Mouse (Mus musculus) liver, embryonic 14.5 days (tissue): Measurements from ENCODE around the gene Mpped2. TPM values are rescaled to one million over a fixed set of nuclear protein-coding genes. Genes with fewer than 3 reads are reported as not detected.

Experiments used
- ATAC-seq: fragments of 200-750 bp; cut with Nextera tagmentation; 2 replicates; pipeline ENCODE4 v1.8.0; 2017; ENCODE audit warnings: moderate number of reproducible peaks, mild to moderate bottlenecking, moderate library complexity; ENCODE audit not compliant: insufficient read depth
- DNase-seq, 3 experiments: peaks; one replicate each; pipeline ENCODE4 v3.0.0-alpha.2; 2012 to 2013; ENCODE audit warnings: low read depth in 3 of 3, low spot score in 3 of 3
- H3K27ac ChIP-seq: fragments of 300-500 bp; sonication (generic); 2 replicates; pipeline ENCODE4 v1.5.1; 2014; ENCODE audit warnings: moderate library complexity, mild to moderate bottlenecking, control low read depth, inconsistent platforms
- H3K27me3 ChIP-seq: fragments of 300-500 bp; sonication (generic); 2 replicates; pipeline ENCODE4 v1.6.1; 2014; ENCODE audit warnings: mild to moderate bottlenecking, low read length, moderate library complexity; ENCODE audit not compliant: control insufficient read depth, insufficient read depth
- H3K36me3 ChIP-seq: fragments of 300-500 bp; sonication (generic); replicated peaks from 2 replicates; pipeline ENCODE4 v1.6.1; 2014; ENCODE audit warnings: low read depth; ENCODE audit not compliant: control insufficient read depth, insufficient read depth
- H3K4me1 ChIP-seq, 2 experiments: fragments of 200-500 bp in 1 of 2; fragments of 300-500 bp in 1 of 2; sonication (generic) in 1 of 2; replicated peaks; 2 replicates each; pipeline ENCODE4 v1.6.1; 2012 to 2014; ENCODE audit warnings: antibody characterized with exemption in 1 of 2, inconsistent platforms in 1 of 2, low read length in 1 of 2; ENCODE audit not compliant: control insufficient read depth in 2 of 2, insufficient read depth in 2 of 2
- H3K4me2 ChIP-seq: fragments of 300-500 bp; sonication (generic); 2 replicates; pipeline ENCODE4 v1.6.1; 2014; ENCODE audit warnings: low read depth, mild to moderate bottlenecking, control low read depth, moderate library complexity
- H3K4me3 ChIP-seq, 2 experiments: fragments of 200-500 bp in 1 of 2; fragments of 300-500 bp in 1 of 2; sonication (generic) in 1 of 2; 2 replicates each; pipeline ENCODE4 v1.5.1; 2012 to 2014; ENCODE audit warnings: low read depth in 2 of 2, low read length in 2 of 2, mild to moderate bottlenecking in 2 of 2, control low read depth in 1 of 2, inconsistent platforms in 1 of 2, moderate library complexity in 1 of 2; ENCODE audit not compliant: insufficient read depth in 1 of 2
- H3K9ac ChIP-seq: fragments of 300-500 bp; sonication (generic); replicated peaks from 2 replicates; pipeline ENCODE4 v1.6.1; 2014; ENCODE audit warnings: mild to moderate bottlenecking, control low read depth, moderate library complexity
- H3K9me3 ChIP-seq: fragments of 300-500 bp; sonication (generic); 2 replicates; pipeline ENCODE4 v1.6.1; 2016; ENCODE audit warnings: low read length, mixed read lengths; ENCODE audit not compliant: control insufficient read depth
- CTCF ChIP-seq: IDR thresholded peaks from 2 replicates; pipeline ENCODE4 v1.5.1; 2016; ENCODE audit warnings: antibody characterized with exemption, low read depth, control low read depth
- EP300 ChIP-seq: IDR thresholded peaks from 2 replicates; pipeline ENCODE4 v1.6.1; 2016; ENCODE audit warnings: antibody characterized with exemption, low read depth
- WGBS: fragments of 180-500 bp; shearing (Covaris S2); extraction: QIAGEN DNeasy Blood & Tissue Kit; methylation state at CpG from one replicate; pipeline ENCODE4 v1.1.7; 2014; ENCODE audit not compliant: insufficient replicate concordance; 5-methylcytosine and 5-hydroxymethylcytosine counted together
- polyA plus RNA-seq, 2 experiments: library from polyadenylated mRNA; depleted of rRNA in 1 of 2; stranded (reverse) in 1 of 2; unstranded in 1 of 2; fragments of >200 nt; fragmentation: Nextera tagmentation in 1 of 2; extraction: Ambion mirVana in 1 of 2; gene quantifications; 2 replicates each; pipeline versions ENCODE4 v1.2.1 to v1.2.3; 2012 to 2014

Gene Mpped2
- polyA plus RNA-seq, 2 experiments, result 0.67 to 0.68 TPM

GRCm38 (mm10) chr2:106873166-106873565 is 180.1 kb downstream of the Mpped2 start:
- no peak for ATAC-seq
- no peaks in the 10 kb centered on the region for H3K4me1 ChIP-seq
- DNase-seq, result no peak
- TF ChIP-seq CTCF (no peak), EP300 (no peak)
- no peaks in the 10 kb centered on the region for H3K36me3 ChIP-seq
- H3K4me3 ChIP-seq, result no peak overlapping the region
- no peaks in the 10 kb centered on the region for H3K27me3 ChIP-seq
- 68% methylated on average over 9 of the region's 9 CpGs for WGBS
- H3K9ac ChIP-seq, result no peak overlapping the region
- no peak overlapping the region for H3K27ac ChIP-seq
- no peak overlapping the region for H3K4me2 ChIP-seq
- H3K9me3 ChIP-seq, result no peaks in the 10 kb centered on the region

- Histone ChIP-seq H3K27ac (no peak overlapping the region), H3K4me3 (no peak overlapping the region), H3K9me3 (no peaks in the 10 kb centered on the region), H3K27me3 (no peaks in the 10 kb centered on the region), H3K4me2 (no peak overlapping the region), H3K4me1 (no peaks in the 10 kb centered on the region), H3K9ac (no peak overlapping the region), H3K36me3 (no peaks in the 10 kb centered on the region)
- DNase-seq, result no peak
- no peak for ATAC-seq
- TF ChIP-seq CTCF, result no peak
- TF ChIP-seq EP300, result no peak
- WGBS, result 67% methylated on average over 8 of the region's 8 CpGs
Observed at GRCm38 (mm10) chr2:106883390-106883789, 190.3 kb downstream of the Mpped2 start.

GRCm38 (mm10) chr2:106888174-106888573 is 195.1 kb downstream of the Mpped2 start:
- H3K9ac ChIP-seq, result no peak overlapping the region
- H3K27ac ChIP-seq, result no peak overlapping the region
- H3K27me3 ChIP-seq, result no peaks in the 10 kb centered on the region
- TF ChIP-seq CTCF (no peak), EP300 (no peak)
- H3K4me3 ChIP-seq, result no peak overlapping the region
- WGBS, result 82% methylated on average over 5 of the region's 5 CpGs
- no peak for DNase-seq
- H3K4me2 ChIP-seq, result no peak overlapping the region
- no peaks in the 10 kb centered on the region for H3K4me1 ChIP-seq
- no peaks in the 10 kb centered on the region for H3K9me3 ChIP-seq
- no peak for ATAC-seq
- no peaks in the 10 kb centered on the region for H3K36me3 ChIP-seq

- H3K27me3 ChIP-seq, result no peaks in the 10 kb centered on the region
- WGBS, result 28% methylated on average over 3 of the region's 3 CpGs
- no peaks in the 10 kb centered on the region for H3K36me3 ChIP-seq
- H3K27ac ChIP-seq, result no peak overlapping the region
- H3K9me3 ChIP-seq, result no peaks in the 10 kb centered on the region
- H3K4me1 ChIP-seq, result no peaks in the 10 kb centered on the region
- H3K9ac ChIP-seq, result no peak overlapping the region
- TF ChIP-seq CTCF (no peak), EP300 (no peak)
- ATAC-seq (no peak), DNase-seq (no peak)
- H3K4me2 ChIP-seq, result no peak overlapping the region
- no peak overlapping the region for H3K4me3 ChIP-seq
Observed at GRCm38 (mm10) chr2:106889297-106890000, 196.4 kb downstream of the Mpped2 start.

- ATAC-seq (no peak), DNase-seq (no peak)
- Histone ChIP-seq H3K36me3 (no peaks in the 10 kb centered on the region), H3K4me1 (no peaks in the 10 kb centered on the region), H3K9ac (no peak overlapping the region), H3K4me2 (no peak overlapping the region), H3K4me3 (no peak overlapping the region), H3K27me3 (no peaks in the 10 kb centered on the region), H3K9me3 (no peaks in the 10 kb centered on the region), H3K27ac (no peak overlapping the region)
- TF ChIP-seq EP300 (no peak), CTCF (no peak)
- WGBS, result 56% methylated on average over 3 of the region's 3 CpGs
Observed at GRCm38 (mm10) chr2:106893376-106893775, 200.3 kb downstream of the Mpped2 start.
